Mouse (Mus musculus) left cerebral cortex, postnatal 14 days (tissue): Measurements from ENCODE around the gene Tsc22d1. TPM values are rescaled to one million over a fixed set of nuclear protein-coding genes. Genes with fewer than 3 reads are reported as not detected.

Source experiments
- DNase-seq, 2 experiments: peaks; one replicate each; pipeline ENCODE4 v3.0.0; 2021 to 2022; ENCODE audit warnings: low spot score in 2 of 2, mixed read lengths in 1 of 2
- intact Hi-C: fragments of 180-260 bp; cut with DNase I; formaldehyde crosslinking; loops from one replicate; pipeline ENCODE4 v1.15.1; 2025
- total RNA-seq, 2 experiments: library from RNA; stranded (reverse); gene quantifications; 2 replicates each; pipeline ENCODE4 v1.2.3; 2021

The Tsc22d1 gene
- total RNA-seq, 2 experiments from 2014 or later, result 559 to 625 TPM

- intact Hi-C loops, result loop anchor here (5.0 kb wide), 3 partner anchors 241 to 311 kb away; no protein-coding TSS in a partner anchor
These were observed 91.9 kb downstream of the Tsc22d1 start for GRCm38 (mm10) chr14:76506425-76507205.

GRCm38 (mm10) chr14:76507357-76507756 is 92.6 kb downstream of the Tsc22d1 start:
- no peak for DNase-seq
- intact Hi-C loops, result loop anchor here (5.0 kb wide), 3 partner anchors 240 to 310 kb away; no protein-coding TSS in a partner anchor

More at GRCm38 (mm10) chr14:76506425-76507205, 91.9 kb downstream of the Tsc22d1 start:
- peak in 1 of 2 experiments; percentile 34 for DNase-seq

GRCm38 (mm10) chr14:76507804-76508500 is 93.2 kb downstream of the Tsc22d1 start:
- intact Hi-C loops, result loop anchor here (5.0 kb wide), 3 partner anchors 239 to 309 kb away; no protein-coding TSS in a partner anchor
- no peak for DNase-seq

- intact Hi-C loops, result loop anchor here (5.0 kb wide), 3 partner anchors 239 to 309 kb away; no protein-coding TSS in a partner anchor
- DNase-seq, result peak in 1 of 2 experiments; percentile 45
These were observed 93.9 kb downstream of the Tsc22d1 start for GRCm38 (mm10) chr14:76508701-76509100.

- DNase-seq, result no peak
- intact Hi-C loops, result no loop called here
These were observed 97.2 kb downstream of the Tsc22d1 start for GRCm38 (mm10) chr14:76511971-76512370.

- DNase-seq, result no peak
- intact Hi-C loops, result no loop called here
These were observed 98.8 kb downstream of the Tsc22d1 start for GRCm38 (mm10) chr14:76513395-76514049.

- no peak for DNase-seq
- intact Hi-C loops, result no loop called here
These were observed 99.4 kb downstream of the Tsc22d1 start for GRCm38 (mm10) chr14:76514050-76514585.

- intact Hi-C loops, result no loop called here
- no peak for DNase-seq
These were observed 100.9 kb downstream of the Tsc22d1 start for GRCm38 (mm10) chr14:76515620-76516019.

- no peak for DNase-seq
- intact Hi-C loops, result no loop called here
These were observed 103.5 kb downstream of the Tsc22d1 start for GRCm38 (mm10) chr14:76518217-76518616.

GRCm38 (mm10) chr14:76520606-76521005 is 105.8 kb downstream of the Tsc22d1 start:
- no peak for DNase-seq
- intact Hi-C loops, result no loop called here

- DNase-seq, result no peak
- intact Hi-C loops, result no loop called here
These were observed 106.5 kb downstream of the Tsc22d1 start for GRCm38 (mm10) chr14:76521308-76521707.

- no peak for DNase-seq
- intact Hi-C loops, result no loop called here
These were observed 108.6 kb downstream of the Tsc22d1 start for GRCm38 (mm10) chr14:76523344-76523743.

- intact Hi-C loops, result no loop called here
These were observed 111.7 kb downstream of the Tsc22d1 start for GRCm38 (mm10) chr14:76526467-76526866.

GRCm38 (mm10) chr14:76527030-76527719 is 112.4 kb downstream of the Tsc22d1 start:
- no peak for DNase-seq
- intact Hi-C loops, result no loop called here

More at GRCm38 (mm10) chr14:76526467-76526866, 111.7 kb downstream of the Tsc22d1 start:
- DNase-seq, result no peak

- intact Hi-C loops, result no loop called here
- DNase-seq, result no peak
These were observed 113.1 kb downstream of the Tsc22d1 start for GRCm38 (mm10) chr14:76527758-76528313.

GRCm38 (mm10) chr14:76528641-76529040 is 113.9 kb downstream of the Tsc22d1 start:
- intact Hi-C loops, result no loop called here
- no peak for DNase-seq

GRCm38 (mm10) chr14:76531027-76531660 is 116.4 kb downstream of the Tsc22d1 start:
- intact Hi-C loops, result no loop called here
- no peak for DNase-seq
